Mouse (Mus musculus) c-Kit-positive CD71-positive TER-119-positive erythroid progenitor cells, embryonic 14.5 days (primary cell): ENCODE measurements around the gene Clptm1.
"Not testable (repeated sequence)": the region's sequence is repeated elsewhere in the genome, so short reads cannot be mapped to it uniquely, and the experiment has no call there.

Experiments used
- DNase-seq: peaks from one replicate; pipeline ENCODE4 v3.0.0-alpha.2; 2013; ENCODE audit warnings: low spot score

Clptm1 gene

GRCm38 (mm10) chr7:19609641-19610332 lies 55.0 kb downstream of the Clptm1 start:
- no peak for DNase-seq

- no peak for DNase-seq
These were observed 57.5 kb downstream of the Clptm1 start for GRCm38 (mm10) chr7:19607291-19607690.

- DNase-seq, result not testable (repeated sequence)
These were observed 60.1 kb downstream of the Clptm1 start for GRCm38 (mm10) chr7:19604606-19605214.

- peak; percentile 94 for DNase-seq
These were observed 60.8 kb downstream of the Clptm1 start, which contains the start of gene Clasrp for GRCm38 (mm10) chr7:19603849-19604605. TSS of gene Clasrp (minus strand) at chr7:19604486.

- DNase-seq, result no peak
These were observed 61.8 kb downstream of the Clptm1 start for GRCm38 (mm10) chr7:19603055-19603454.

GRCm38 (mm10) chr7:19600562-19600961 lies 64.3 kb downstream of the Clptm1 start:
- no peak for DNase-seq

GRCm38 (mm10) chr7:19593061-19593730 lies 71.6 kb downstream of the Clptm1 start:
- DNase-seq, result no peak

- peak; percentile 86 for DNase-seq
These were observed 74.9 kb downstream of the Clptm1 start for GRCm38 (mm10) chr7:19589917-19590316.

- peak; percentile 75 for DNase-seq
These were observed 75.6 kb downstream of the Clptm1 start for GRCm38 (mm10) chr7:19589207-19589606.

GRCm38 (mm10) chr7:19586269-19586668 lies 78.6 kb downstream of the Clptm1 start:
- DNase-seq, result no peak
